Mouse (Mus musculus): Measurements from ENCODE around the gene Mxd1.

Gene Mxd1

DNA sequence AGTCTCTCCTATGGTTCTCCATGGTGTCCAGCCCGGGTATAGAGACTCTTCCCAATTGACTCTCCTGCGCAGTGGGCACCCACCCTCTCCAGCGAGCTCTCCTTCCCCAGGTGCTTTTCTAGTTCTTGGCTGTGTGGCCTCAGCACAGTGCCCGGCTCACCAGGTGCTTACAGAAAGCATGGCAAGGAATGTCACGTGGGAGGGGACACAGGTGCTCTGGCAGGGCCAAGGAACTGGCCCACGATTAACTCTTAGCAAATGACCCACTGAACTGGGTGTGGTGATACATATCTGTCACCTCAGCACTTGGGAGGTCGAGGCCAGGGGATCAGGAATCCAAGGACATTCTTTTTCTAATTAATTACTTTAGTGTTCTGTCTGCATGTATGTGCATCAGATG lies 22.8 kb downstream of the Mxd1 start:
- DNase-seq (ENCODE audit: low read depth), result no peak

DNA sequence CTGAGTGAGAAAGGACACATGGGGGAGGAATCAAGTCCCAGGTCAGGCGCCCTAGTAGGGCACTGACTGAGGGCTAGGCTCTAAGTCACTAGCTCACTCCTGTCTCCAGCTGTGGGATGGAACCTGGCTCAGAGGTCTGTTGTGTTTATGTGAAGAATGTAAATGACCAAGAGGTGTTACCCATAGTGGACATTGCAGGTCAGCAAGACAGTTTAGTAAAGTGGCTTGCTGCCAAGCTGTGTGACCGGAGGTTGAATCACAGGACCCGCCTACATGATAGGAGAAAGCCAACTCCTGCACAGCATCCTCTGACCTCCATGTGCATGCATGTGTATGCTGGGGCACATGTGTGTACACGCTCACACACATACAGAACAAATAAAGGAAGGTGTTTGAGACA lies 23.4 kb downstream of the Mxd1 start:
- DNase-seq (ENCODE audit: low read depth), result no peak

DNA sequence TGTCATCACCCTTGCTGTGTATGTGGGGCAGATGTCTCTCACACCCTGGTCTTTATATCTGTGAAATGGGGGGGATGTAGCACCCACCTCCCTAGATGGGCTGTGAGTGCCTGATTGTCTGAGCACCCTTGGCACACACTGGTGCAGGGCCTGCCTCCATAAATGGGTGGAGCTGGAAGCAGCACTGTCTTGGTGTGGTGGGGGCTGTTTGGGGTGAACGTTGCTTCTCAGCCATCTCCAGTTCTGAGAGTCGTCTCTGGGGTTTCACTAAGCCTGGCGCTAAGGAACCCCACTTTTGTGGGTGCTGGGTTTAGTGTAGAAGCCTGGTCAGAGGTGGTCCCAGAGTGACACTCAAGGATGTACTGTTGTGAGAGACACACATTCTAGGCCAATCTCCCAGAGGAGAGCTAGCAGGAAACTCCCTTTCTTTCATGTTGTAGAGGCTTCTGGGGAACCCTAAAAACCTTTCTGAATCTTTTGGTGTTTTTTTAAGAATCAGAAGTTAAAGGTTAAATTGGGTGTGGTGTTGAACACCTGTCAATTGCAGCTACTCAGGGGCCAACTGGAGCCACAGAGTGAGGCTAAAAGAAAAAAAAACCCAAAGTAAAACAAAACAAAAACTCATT lies 24.1 kb downstream of the Mxd1 start:
- DNase-seq (ENCODE audit: low read depth), result peak; percentile 76

DNA sequence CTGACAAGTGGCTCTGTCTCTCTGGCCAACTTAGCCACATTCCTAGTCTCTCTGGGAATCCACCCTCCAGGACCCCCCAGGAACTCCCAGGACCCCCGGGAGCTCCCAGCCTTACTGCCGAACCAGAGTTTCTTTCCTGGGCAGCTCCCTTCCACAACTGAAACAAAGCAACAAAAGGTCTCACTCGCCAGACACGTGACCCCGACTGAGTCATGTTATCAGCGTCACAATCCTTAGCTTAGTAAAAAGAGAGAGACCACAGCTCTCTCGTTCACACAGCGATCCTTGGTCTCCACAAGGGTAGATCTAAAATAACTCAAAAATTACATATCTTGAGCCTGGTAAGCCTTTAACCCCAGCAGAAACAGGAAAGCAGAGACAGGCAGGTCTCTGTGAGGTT lies 27.2 kb downstream of the Mxd1 start:
- peak; percentile 77 for DNase-seq (ENCODE audit: low read depth)

DNA sequence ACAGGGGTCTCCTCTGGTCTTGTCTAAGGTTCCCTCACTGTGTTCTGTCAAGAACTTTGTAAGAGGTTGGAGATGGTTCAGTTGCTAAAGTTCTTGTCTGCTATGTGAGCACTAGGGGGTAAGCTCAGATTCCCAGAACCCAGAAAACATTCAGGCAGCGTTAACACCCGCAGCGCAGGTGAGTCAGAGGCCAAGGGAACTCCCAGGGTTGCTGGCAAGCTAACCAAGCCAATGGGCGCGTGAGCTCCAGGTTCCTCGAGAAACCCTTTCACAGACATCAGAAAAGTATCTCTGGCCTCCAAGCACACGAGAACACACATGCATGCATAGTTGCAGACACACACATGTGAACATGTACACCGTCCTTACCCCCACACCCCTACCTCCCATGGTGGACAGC lies 28.2 kb downstream of the Mxd1 start:
- DNase-seq (ENCODE audit: low read depth), result peak; percentile 50

DNA sequence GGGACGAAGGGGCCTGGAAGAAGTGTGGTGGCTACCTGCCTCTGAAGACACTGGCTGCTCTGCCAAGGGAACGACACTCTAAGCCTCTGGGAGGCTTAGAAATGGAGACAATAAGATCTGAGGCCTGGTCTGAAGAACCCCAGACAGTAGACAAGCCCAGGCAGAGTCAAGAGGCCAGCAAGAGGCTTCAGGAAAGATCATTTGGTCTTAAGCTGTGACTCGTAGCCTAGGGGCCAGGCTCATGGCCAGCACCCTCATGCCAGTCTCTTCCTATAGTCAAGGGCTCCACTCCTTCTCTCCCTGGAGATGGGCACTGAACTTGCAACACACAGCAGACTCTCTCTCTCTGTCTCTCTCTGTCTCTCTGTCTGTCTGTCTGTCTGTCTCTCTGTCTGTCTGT lies 28.8 kb downstream of the Mxd1 start:
- DNase-seq (ENCODE audit: low read depth), result peak; percentile 23

DNA sequence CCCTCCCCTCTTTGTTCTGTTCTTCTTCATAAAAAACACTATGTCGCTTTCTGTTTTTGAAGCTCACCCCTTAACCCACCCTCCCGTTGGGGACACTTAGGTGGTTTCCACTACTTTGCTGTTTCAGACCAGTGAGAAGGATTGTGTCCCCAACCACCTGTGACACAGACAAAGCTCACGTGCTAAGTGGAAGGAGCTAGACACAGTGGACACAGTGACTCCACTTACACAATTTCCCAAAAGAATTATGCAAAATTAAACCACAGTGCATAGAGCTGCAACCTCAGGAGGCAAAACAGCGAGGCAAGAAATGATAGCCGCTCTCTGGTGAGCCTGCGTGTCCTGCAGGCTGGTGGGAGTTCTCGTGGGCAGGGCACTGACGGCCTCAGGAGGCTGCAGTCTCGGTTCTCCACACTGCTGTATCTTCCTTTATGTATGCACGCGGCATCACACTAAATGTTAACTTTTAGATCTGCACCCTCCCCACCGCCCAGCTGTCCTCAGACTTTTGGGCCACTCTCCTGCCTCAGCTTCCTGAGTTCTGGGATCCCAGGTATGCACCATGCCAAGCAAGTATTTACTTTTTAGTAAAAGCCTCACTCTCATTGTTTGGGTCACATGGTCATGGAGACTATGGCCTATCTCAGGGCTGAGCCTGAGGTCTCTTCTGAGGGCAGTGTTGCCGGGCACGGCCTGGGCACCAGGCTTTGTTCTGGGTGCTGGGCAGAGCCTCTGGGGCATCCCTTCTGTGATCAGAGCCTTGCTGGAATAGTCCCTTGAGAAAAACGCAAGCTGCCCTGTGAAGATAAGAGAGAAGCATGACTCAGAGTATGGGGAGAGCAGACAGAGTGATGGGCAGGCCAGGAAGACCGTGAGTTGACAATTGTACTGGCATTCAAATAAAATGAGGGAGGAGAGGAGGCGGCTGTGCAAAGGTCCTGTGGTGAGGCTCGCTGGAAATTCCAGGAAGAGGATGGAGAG lies 29.5 kb downstream of the Mxd1 start:
- peak; percentile 46 for DNase-seq (ENCODE audit: low read depth)

DNA sequence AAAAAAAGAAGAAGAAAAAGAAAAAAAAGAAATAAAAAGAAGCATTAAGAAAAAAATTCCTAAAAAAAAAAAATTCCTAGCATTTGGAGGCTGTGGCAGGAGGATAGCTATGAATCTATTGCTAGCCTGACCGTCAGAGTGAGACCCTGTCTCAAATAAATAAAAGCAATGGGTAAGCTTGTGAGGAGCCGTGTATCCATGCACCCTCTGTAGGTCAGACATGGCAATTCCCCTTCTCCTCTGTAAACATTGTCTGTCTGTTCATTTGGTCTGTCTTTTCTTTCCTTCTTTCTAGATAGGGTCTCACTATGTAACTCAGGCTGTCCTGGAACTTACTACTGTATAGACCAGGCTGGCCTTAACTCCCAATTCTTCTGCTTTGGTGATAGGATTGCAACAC lies 30.5 kb downstream of the Mxd1 start:
- DNase-seq (ENCODE audit: low read depth), result peak; percentile 35

DNA sequence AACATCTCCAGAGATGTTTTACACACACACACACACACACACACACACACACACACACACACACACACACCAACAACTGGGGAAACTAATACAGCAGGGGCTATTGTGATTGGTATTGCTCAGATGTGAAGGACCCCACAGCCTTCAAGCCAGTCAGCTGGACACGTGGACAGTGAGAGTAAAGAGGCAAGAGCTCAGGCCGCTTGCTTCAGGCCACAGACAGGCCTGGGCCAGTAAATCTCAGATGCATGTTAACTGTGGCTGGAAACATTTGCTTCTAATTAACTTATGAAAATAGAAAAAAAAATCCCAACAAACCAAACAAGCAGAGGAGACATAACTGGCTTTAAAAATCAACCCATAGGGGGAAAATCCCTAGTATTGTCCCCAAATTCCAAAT lies 31.1 kb downstream of the Mxd1 start:
- no peak for DNase-seq (ENCODE audit: low read depth)

DNA sequence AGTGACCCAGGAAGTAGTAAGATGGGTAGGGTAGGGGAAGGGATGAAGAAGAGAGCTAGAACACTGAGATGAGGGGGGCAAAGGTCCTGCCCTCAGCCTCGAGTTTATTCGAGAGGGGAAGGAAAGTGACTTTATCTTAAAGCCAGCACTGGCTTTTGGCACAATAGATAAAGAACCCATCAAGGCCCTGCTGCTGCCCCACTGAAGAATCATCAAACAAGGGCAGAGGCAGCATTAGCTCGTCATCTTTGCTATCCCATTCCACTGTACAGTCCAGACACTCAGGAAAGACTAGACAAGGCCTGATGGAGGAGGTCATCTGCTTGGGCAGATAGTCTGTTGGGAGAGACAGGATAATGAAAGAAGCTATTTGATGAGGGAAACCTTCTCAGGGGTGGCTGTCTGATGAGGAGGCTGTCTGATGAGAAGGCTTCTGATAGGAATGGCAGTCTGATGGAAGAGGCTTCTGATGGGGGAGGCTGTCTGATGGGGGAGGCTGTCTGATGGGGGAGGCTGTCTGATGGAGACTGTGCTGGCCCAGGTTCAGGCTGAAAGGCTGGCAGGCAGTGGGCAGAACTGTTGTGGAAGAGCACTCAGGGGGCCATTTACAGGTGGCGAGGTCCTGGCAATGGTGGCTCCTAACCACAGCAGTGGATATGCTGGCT lies 31.7 kb downstream of the Mxd1 start:
- DNase-seq (ENCODE audit: low read depth), result no peak

DNA sequence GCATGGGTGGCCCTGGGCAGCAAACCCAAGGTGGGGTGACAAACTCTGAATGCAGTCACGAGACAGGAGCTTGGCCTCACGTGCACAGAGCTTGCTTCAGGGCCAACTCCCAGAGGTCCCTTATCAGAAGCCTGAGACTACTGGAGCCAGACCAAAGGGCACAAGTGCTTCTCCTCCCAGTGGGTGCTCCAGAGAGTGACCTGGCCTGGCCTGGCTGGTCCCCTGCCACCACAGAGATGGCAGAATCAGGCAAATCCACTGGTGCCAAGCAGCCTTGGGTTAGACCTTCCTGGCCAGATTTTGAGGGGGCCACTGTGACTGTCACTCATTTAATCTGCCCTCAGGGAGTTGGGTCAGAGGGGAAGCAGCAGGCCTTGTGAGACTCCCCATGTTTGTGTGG lies 32.5 kb downstream of the Mxd1 start:
- no peak for DNase-seq (ENCODE audit: low read depth)

DNA sequence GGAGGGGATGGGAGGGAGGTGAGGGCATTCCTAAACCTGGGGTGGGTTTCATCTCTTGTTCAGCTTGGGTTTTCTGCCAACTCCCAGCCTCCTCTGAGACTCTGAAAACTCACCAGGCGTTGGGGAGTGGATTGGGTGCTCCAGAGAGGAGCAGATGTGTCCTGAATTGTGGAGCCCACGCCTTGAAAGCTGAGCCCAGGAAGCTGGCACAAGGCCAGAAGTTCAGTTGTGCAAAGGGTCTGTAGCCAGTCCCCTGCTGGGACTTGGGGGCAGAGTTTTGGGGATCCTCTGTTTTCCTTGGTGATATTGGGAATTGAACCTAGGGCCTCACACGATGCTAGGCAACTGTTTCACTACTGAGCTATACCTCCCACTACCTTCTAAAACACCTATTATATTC lies 38.8 kb downstream of the Mxd1 start:
- DNase-seq (ENCODE audit: low read depth), result no peak

DNA sequence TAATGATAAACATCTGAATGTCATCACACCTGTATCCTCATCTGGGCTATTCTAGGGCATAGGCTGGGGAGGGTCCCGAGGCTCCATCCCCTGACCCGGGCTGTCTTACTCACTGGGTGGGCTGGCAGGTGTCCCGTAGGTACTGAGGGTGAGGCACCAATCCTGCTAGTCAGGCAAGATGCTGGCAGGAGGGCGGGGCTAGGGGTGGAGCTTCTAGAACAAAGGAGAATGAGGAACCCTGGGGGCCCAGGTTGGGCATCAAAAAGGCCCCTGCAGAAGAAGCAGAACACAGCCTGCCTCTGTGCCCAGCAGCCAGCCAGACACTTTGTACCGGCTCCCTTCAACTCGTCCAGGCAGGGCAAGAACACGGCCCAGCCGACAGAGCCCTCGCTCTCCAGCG lies 41.0 kb downstream of the Mxd1 start, which contains the start of gene Asprv1:
Gene Asprv1 (plus strand): TSS at position 219 of the 400 bp plus-strand sequence.
- no peak for DNase-seq (ENCODE audit: low read depth)

DNA sequence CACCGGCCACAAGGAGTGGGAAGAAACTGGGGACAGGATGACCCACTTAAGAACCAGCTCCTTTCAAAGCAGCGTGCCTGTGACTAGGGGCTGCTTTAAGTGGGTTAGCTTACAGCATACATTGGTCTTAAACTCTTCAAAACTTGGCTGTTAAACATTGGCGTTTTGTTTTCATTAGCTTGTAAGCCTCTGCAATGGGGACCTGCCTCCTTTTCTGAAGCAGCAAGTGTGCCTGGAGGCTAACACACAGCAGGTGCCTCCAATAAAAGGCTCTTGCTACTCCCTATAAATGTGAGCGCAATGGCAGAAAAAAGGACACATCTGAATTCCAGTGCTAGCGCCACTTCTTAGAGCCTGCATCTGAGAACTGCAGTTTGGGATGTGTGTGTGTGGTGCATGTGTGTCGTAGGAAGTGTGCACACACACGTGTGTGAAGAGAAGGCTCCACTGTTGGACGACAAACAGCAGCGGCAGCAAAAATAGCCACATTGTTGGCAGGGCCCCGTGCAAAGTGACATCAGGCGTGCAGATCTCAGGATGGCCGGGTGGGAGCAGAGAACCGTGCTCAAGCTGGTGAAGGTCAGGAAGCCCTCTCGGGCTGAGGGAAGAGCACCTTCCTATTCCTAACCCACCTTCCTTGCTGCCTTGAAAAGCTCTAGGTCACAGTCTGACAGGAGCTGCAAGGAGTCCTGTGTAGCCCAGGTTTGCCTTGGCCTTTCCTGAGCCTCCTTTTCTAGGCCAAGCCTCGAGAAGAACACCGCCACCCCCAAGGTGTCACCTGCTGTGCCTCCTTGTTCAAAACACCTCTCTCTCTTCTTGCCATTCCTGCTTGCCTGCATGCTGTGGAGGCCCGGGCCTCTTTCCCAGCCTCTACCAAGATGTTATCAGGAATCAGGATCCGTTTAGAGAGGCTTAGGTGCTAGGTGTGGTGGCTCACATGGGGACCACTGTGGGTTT lies 44.6 kb downstream of the Mxd1 start:
- DNase-seq (ENCODE audit: low read depth), result no peak

DNA sequence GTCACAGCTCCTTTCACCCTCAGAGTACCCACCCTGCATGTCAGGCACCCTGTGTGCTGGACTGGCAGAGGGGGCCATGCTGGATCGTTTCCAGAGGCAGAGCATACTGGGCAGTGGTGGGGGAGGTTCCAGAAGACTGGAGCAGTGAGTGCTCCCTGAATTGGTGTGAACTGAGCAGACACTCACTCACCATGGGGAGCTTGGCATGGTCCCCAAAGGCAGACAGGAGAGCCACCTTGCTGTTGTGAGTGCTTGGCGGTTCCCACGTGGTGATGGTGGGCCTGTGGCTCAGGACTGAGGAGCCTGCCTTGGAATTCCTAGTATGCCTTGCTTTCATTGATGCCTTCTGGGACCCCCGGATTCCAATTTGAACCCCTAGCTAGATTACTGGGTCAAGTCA lies 45.8 kb downstream of the Mxd1 start:
- no peak for DNase-seq (ENCODE audit: low read depth)

DNA sequence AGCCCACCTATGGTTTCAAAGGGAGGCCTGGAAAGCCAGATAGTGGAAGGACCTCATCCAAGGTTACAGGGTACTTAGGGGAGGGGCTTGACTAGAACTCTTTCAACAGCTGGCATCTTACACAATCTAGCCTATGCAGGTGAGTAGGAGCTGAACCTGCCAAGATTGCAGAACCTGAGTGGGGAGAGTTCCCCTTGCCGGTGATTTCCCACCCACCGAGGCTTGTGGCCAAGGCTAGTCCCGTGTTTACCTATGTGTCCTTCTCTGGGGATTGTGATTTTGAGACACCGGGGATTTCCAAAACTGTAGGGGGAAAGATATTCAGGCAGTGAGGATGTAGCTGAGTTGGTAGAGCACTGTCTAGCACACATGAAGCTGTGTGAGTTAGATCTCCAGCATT lies 53.7 kb downstream of the Mxd1 start:
- DNase-seq (ENCODE audit: low read depth), result peak; percentile 70

DNA sequence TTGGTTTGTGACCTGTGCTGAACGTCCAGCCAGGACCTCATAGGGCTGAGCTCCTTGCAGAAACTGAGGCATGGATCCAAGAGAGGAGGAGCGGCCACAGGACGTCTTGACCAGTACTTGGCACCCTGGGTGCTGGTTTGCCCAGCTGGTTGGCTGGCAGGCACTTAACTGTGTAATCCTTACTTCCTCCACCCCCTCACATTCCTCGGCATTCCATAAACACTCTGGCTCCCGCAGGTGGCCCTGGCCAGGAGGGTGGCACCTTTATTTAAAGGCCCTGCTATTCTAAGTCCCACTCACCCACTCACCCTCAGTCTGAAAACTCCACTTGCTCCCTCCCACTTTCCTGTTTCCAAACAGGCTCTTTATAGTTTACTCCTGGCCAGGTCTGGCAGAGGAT lies 58.2 kb downstream of the Mxd1 start:
- DNase-seq (ENCODE audit: low read depth), result no peak

DNA sequence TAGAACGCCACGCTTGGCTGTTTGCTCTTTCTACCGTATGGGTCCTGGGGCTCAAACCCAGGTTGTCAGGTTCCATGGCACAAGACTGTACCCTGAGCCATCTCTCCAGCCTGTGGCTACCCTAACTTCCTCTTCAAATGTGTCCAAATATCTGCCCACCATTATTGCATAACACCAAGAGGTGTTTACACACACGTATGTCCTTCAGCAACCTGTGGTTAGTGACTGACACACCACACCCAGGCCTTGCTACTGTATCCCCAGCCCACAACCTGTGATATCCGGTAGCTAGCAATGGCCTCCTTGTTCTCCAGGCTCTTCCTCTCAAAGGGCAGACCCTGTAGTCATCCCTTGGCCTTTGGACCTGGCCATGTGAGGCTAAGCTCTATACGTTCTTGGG lies 59.7 kb downstream of the Mxd1 start:
- DNase-seq (ENCODE audit: low read depth), result peak; percentile 56

DNA sequence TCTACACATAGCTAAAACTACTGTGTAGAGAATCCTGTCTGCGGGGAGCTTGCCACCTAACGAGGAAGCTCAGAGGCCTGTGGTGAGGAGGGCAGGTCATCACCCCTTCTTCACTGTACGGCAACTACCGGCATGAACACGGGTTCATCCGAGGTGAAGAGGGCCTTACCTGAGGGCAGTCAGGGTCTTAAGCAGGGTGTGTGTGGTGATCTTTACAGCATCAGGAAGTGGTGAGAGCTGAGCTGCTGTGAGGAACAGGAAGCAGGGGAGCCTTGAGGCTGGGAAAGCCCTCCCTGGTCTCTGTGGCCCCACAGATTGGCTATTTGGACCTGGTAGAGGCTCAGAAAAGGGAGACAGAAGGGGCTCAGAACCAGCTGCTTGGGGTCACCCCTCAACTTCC lies 61.5 kb downstream of the Mxd1 start:
- DNase-seq (ENCODE audit: low read depth), result peak; percentile 85

DNA sequence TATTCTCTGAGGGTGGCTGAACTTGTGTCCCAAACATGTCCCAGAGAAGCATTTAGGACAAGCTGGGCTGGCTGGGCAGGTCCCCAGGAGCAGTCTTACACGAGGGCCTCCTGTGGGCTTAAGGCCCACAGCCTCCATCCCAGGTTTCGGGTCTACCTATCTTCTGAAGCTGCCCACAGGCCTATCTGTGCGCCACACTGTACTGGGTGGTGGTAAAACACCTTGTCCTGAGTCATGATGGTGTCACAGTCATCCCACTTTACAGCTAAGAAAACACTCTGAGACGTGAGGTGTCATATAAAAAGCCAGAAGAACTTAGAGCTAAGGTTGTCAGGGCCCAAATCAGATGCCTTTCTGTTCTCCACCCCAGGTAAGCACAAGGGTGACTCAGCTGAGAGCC lies 62.7 kb downstream of the Mxd1 start:
- peak; percentile 58 for DNase-seq (ENCODE audit: low read depth)

DNA sequence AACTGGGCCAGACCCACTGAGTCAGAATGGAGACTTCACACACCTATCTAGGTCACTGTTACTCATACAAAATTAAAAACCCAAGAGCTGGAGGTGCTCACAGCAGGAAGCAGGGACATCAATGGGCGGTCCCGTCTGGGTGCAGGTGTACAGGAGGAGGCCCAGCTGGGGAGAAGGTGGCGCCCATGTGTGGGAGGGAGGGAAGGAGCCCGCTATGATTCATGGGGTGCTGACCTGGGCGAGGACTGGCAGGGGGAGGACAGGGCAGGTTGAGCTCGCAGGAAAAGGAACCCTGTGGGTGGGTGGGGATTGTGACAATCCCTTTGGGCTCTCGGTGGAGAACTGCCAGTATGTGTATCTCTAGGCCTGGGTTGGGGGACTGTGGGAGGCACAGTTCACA lies 63.7 kb downstream of the Mxd1 start:
- DNase-seq (ENCODE audit: low read depth), result peak; percentile 77

DNA sequence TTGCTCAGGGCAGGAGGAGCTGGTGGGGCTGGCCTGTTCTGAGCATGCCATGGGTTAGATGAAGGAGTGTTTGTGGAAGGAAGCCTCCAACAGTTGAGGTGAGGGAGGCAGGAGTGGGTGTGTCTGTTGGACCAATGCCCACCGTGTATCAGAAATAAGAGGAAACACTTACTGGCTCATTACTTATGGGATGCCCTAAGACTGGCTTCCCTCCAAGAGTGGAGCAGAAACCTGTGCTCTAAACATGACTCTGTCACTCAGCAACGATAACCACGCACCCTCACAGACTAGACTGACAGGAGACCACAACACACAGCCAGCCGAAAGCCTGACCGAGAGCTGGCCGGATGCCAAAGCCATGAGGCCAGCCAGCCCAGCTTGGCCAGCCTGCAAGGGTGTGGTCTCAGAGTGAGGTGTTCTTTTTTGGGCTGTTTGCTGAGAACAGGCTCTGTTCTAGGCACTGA lies 69.0 kb downstream of the Mxd1 start:
- peak; percentile 87 for DNase-seq (ENCODE audit: low read depth)

Measured in induced T-regulatory cell, adult 2 months (primary cell).